Mouse (Mus musculus) liver, embryonic 12.5 days (tissue): ENCODE results near the gene Gxylt1. TPM values are rescaled to one million over a fixed set of nuclear protein-coding genes. Genes with fewer than 3 reads are reported as not detected.

Experiments used
- ATAC-seq: fragments of 200-750 bp; cut with Nextera tagmentation; 2 replicates; pipeline ENCODE4 v1.8.0; 2017; ENCODE audit warnings: moderate number of reproducible peaks, mild to moderate bottlenecking, moderate library complexity
- H3K27ac ChIP-seq: fragments of 300-500 bp; sonication (generic); 2 replicates; pipeline ENCODE4 v1.5.1; 2016; ENCODE audit warnings: mild to moderate bottlenecking
- H3K27me3 ChIP-seq: fragments of 300-500 bp; sonication (generic); replicated peaks from 2 replicates; pipeline ENCODE4 v1.6.1; 2016; ENCODE audit warnings: mild to moderate bottlenecking, moderate library complexity
- H3K36me3 ChIP-seq: fragments of 300-500 bp; sonication (generic); 2 replicates; pipeline ENCODE4 v1.6.1; 2016; ENCODE audit warnings: mild to moderate bottlenecking, moderate library complexity
- H3K4me1 ChIP-seq: fragments of 300-500 bp; sonication (generic); 2 replicates; pipeline ENCODE4 v1.6.1; 2016
- H3K4me2 ChIP-seq: fragments of 300-500 bp; sonication (generic); 2 replicates; pipeline ENCODE4 v1.6.1; 2016; ENCODE audit warnings: mild to moderate bottlenecking, moderate library complexity
- H3K4me3 ChIP-seq: fragments of 300-500 bp; sonication (generic); 2 replicates; pipeline ENCODE4 v1.5.1; 2016; ENCODE audit warnings: mild to moderate bottlenecking, moderate library complexity
- H3K9ac ChIP-seq: fragments of 300-500 bp; sonication (generic); 2 replicates; pipeline ENCODE4 v1.6.1; 2016; ENCODE audit warnings: mild to moderate bottlenecking, moderate library complexity
- H3K9me3 ChIP-seq: fragments of 300-500 bp; sonication (generic); replicated peaks from 2 replicates; pipeline ENCODE4 v1.6.1; 2016; ENCODE audit warnings: mild to moderate bottlenecking, moderate library complexity
- WGBS: fragments of 180-500 bp; shearing (Covaris S2); methylation state at CpG from one replicate; pipeline ENCODE4 v1.1.7; 2016; ENCODE audit not compliant: insufficient replicate concordance; 5-methylcytosine and 5-hydroxymethylcytosine counted together
- polyA plus RNA-seq: library from polyadenylated mRNA; unstranded; fragments of >200 nt; fragmentation: Nextera tagmentation; extraction: Ambion mirVana; gene quantifications from 2 replicates; pipeline ENCODE4 v1.2.1, GENCODE M21; 2016

Gxylt1 gene
- polyA plus RNA-seq, 1 experiment from 2014 or later, result 7.6 TPM

- WGBS, result 39% methylated on average over 19 of the region's 19 CpGs
- peak overlapping the region; percentile 88 for H3K4me3 ChIP-seq
- H3K9ac ChIP-seq, result peak overlapping the region; percentile 91
- peak overlapping the region; percentile 92 for H3K27ac ChIP-seq
- H3K27me3 ChIP-seq, result no peaks in the 10 kb centered on the region
- no peaks in the 10 kb centered on the region for H3K9me3 ChIP-seq
- H3K36me3 ChIP-seq, result peaks cover 9% of the 10 kb centered on the region
- ATAC-seq, result no peak
- peaks cover 59% of the 10 kb centered on the region for H3K4me1 ChIP-seq
- peak overlapping the region; percentile 89 for H3K4me2 ChIP-seq
These were observed 946 bp downstream of the Gxylt1 start for GRCm38 (mm10) chr15:93273788-93274678.

GRCm38 (mm10) chr15:93272948-93273347 lies 2.0 kb downstream of the Gxylt1 start:
- Histone ChIP-seq H3K9ac (0 out of 2 replicates have a peak overlapping the region, but pooled peaks have one; percentile 9), H3K36me3 (peaks cover 9% of the 10 kb centered on the region), H3K4me1 (peaks cover 62% of the 10 kb centered on the region), H3K4me3 (peak overlapping the region; percentile 13; the same call in 1 of the 2 replicates), H3K9me3 (no peaks in the 10 kb centered on the region), H3K27me3 (no peaks in the 10 kb centered on the region), H3K4me2 (peak overlapping the region; percentile 89), H3K27ac (no peak overlapping the region)
- 49% methylated on average over 9 of the region's 9 CpGs for WGBS
- ATAC-seq, result no peak

- no peak overlapping the region for H3K27ac ChIP-seq
- H3K4me2 ChIP-seq, result no peak overlapping the region
- no peak overlapping the region for H3K9ac ChIP-seq
- H3K36me3 ChIP-seq, result peaks cover 9% of the 10 kb centered on the region
- no peaks in the 10 kb centered on the region for H3K9me3 ChIP-seq
- peaks cover 47% of the 10 kb centered on the region for H3K4me1 ChIP-seq
- H3K4me3 ChIP-seq, result no peak overlapping the region
- no peaks in the 10 kb centered on the region for H3K27me3 ChIP-seq
- ATAC-seq, result no peak
- WGBS, result 64% methylated on average over 9 of the region's 9 CpGs
These were observed 4.6 kb downstream of the Gxylt1 start for GRCm38 (mm10) chr15:93270289-93270855.

GRCm38 (mm10) chr15:93269572-93269971 lies 5.4 kb downstream of the Gxylt1 start:
- no peak overlapping the region for H3K4me3 ChIP-seq
- H3K27ac ChIP-seq, result no peak overlapping the region
- H3K27me3 ChIP-seq, result no peaks in the 10 kb centered on the region
- H3K4me1 ChIP-seq, result peaks cover 47% of the 10 kb centered on the region
- H3K4me2 ChIP-seq, result no peak overlapping the region
- WGBS, result 94% methylated on average over 7 of the region's 7 CpGs
- no peak overlapping the region for H3K9ac ChIP-seq
- ATAC-seq, result no peak
- no peaks in the 10 kb centered on the region for H3K9me3 ChIP-seq
- H3K36me3 ChIP-seq, result peaks cover 12% of the 10 kb centered on the region

GRCm38 (mm10) chr15:93268001-93268400 lies 7.0 kb downstream of the Gxylt1 start:
- Histone ChIP-seq H3K4me3 (no peak overlapping the region), H3K27me3 (no peaks in the 10 kb centered on the region), H3K27ac (no peak overlapping the region), H3K4me2 (no peak overlapping the region), H3K9me3 (no peaks in the 10 kb centered on the region), H3K36me3 (peaks cover 12% of the 10 kb centered on the region), H3K4me1 (peaks cover 32% of the 10 kb centered on the region), H3K9ac (no peak overlapping the region)
- 82% methylated on average over 1 of the region's 1 CpGs for WGBS
- ATAC-seq, result no peak

- ATAC-seq, result no peak
- Histone ChIP-seq H3K9me3 (no peaks in the 10 kb centered on the region), H3K4me2 (no peak overlapping the region), H3K4me1 (peaks cover 27% of the 10 kb centered on the region), H3K4me3 (no peak overlapping the region), H3K36me3 (peaks cover 12% of the 10 kb centered on the region), H3K9ac (no peak overlapping the region), H3K27me3 (no peaks in the 10 kb centered on the region), H3K27ac (no peak overlapping the region)
- 84% methylated on average over 8 of the region's 8 CpGs for WGBS
These were observed 7.5 kb downstream of the Gxylt1 start for GRCm38 (mm10) chr15:93267479-93267878.

- 92% methylated on average over 16 of the region's 16 CpGs for WGBS
- ATAC-seq, result no peak
- no peak overlapping the region for H3K4me3 ChIP-seq
These were observed 8.6 kb downstream of the Gxylt1 start for GRCm38 (mm10) chr15:93266361-93266760.

GRCm38 (mm10) chr15:93265728-93266127 lies 9.3 kb downstream of the Gxylt1 start:
- Histone ChIP-seq H3K27ac (no peak overlapping the region), H3K9ac (no peak overlapping the region), H3K4me3 (no peak overlapping the region), H3K4me2 (no peak overlapping the region), H3K9me3 (no peaks in the 10 kb centered on the region), H3K36me3 (peaks cover 22% of the 10 kb centered on the region), H3K4me1 (peaks cover 16% of the 10 kb centered on the region), H3K27me3 (no peaks in the 10 kb centered on the region)
- WGBS, result 63% methylated on average over 2 of the region's 2 CpGs
- ATAC-seq, result no peak

More at GRCm38 (mm10) chr15:93266361-93266760, 8.6 kb downstream of the Gxylt1 start:
- Histone ChIP-seq H3K27me3 (no peaks in the 10 kb centered on the region), H3K36me3 (peaks cover 17% of the 10 kb centered on the region), H3K4me2 (no peak overlapping the region), H3K9me3 (no peaks in the 10 kb centered on the region), H3K9ac (no peak overlapping the region), H3K4me1 (peaks cover 22% of the 10 kb centered on the region), H3K27ac (no peak overlapping the region)

GRCm38 (mm10) chr15:93265231-93265630 lies 9.7 kb downstream of the Gxylt1 start:
- Histone ChIP-seq H3K4me1 (peaks cover 11% of the 10 kb centered on the region), H3K36me3 (peaks cover 22% of the 10 kb centered on the region), H3K4me3 (no peak overlapping the region), H3K4me2 (no peak overlapping the region), H3K27me3 (no peaks in the 10 kb centered on the region), H3K27ac (no peak overlapping the region), H3K9me3 (no peaks in the 10 kb centered on the region), H3K9ac (no peak overlapping the region)
- ATAC-seq, result no peak
- WGBS, result 70% methylated on average over 3 of the region's 3 CpGs

GRCm38 (mm10) chr15:93264221-93264620 lies 10.8 kb downstream of the Gxylt1 start:
- H3K9me3 ChIP-seq, result no peaks in the 10 kb centered on the region
- no peaks in the 10 kb centered on the region for H3K27me3 ChIP-seq
- no peak overlapping the region for H3K4me3 ChIP-seq
- H3K9ac ChIP-seq, result no peak overlapping the region
- no peak for ATAC-seq
- H3K4me1 ChIP-seq, result peaks cover 7% of the 10 kb centered on the region; the same call in 1 of the 2 replicates
- no peak overlapping the region for H3K27ac ChIP-seq
- H3K36me3 ChIP-seq, result peaks cover 17% of the 10 kb centered on the region
- 77% methylated on average over 3 of the region's 3 CpGs for WGBS
- H3K4me2 ChIP-seq, result no peak overlapping the region

GRCm38 (mm10) chr15:93263566-93263965 lies 11.4 kb downstream of the Gxylt1 start:
- no peak for ATAC-seq
- 85% methylated on average over 7 of the region's 7 CpGs for whole genome bisulfite sequencing

GRCm38 (mm10) chr15:93262818-93263217 lies 12.2 kb downstream of the Gxylt1 start:
- H3K36me3 ChIP-seq, result peaks cover 30% of the 10 kb centered on the region

More at GRCm38 (mm10) chr15:93263566-93263965, 11.4 kb downstream of the Gxylt1 start:
- Histone ChIP-seq H3K9me3 (no peaks in the 10 kb centered on the region), H3K4me1 (peaks cover 7% of the 10 kb centered on the region; the same call in 1 of the 2 replicates), H3K4me3 (no peak overlapping the region), H3K36me3 (peaks cover 22% of the 10 kb centered on the region), H3K4me2 (no peak overlapping the region), H3K9ac (no peak overlapping the region), H3K27me3 (no peaks in the 10 kb centered on the region), H3K27ac (no peak overlapping the region)

More at GRCm38 (mm10) chr15:93262818-93263217, 12.2 kb downstream of the Gxylt1 start:
- Histone ChIP-seq H3K9me3 (no peaks in the 10 kb centered on the region), H3K4me2 (no peak overlapping the region), H3K4me3 (no peak overlapping the region), H3K9ac (no peak overlapping the region), H3K27me3 (no peaks in the 10 kb centered on the region), H3K4me1 (0 out of 2 replicates have a peak, but pooled peaks cover 3% of the 10 kb centered on the region), H3K27ac (no peak overlapping the region)
- no peak for ATAC-seq
- 66% methylated on average over 5 of the region's 5 CpGs for whole genome bisulfite sequencing
